Mouse (Mus musculus) kidney, adult 11 months (tissue): ENCODE results near the gene Ten1.
A peak's percentile ranks its signal among the peaks of the same experiment; 100 is the strongest.

Experiments
- DNase-seq: peaks from one replicate; pipeline ENCODE4 v3.0.0; 2022

The Ten1 gene

GRCm38 (mm10) chr11:116197584-116197906 lies 1.1 kb upstream of the Ten1 start:
- DNase-seq = no peak

- no peak for DNase-seq
Observed at GRCm38 (mm10) chr11:116198132-116198531, 523 bp upstream of the Ten1 start.

GRCm38 (mm10) chr11:116201151-116201550 lies 2.5 kb downstream of the Ten1 start:
- DNase-seq = peak; percentile 48

- DNase-seq = no peak
Observed at GRCm38 (mm10) chr11:116203150-116203549, 4.5 kb downstream of the Ten1 start.

- no peak for DNase-seq
Observed at GRCm38 (mm10) chr11:116206678-116207077, 8.0 kb downstream of the Ten1 start.

- no peak for DNase-seq
Observed at GRCm38 (mm10) chr11:116208660-116209059, 10.0 kb downstream of the Ten1 start.

GRCm38 (mm10) chr11:116209257-116209656 lies 10.6 kb downstream of the Ten1 start:
- DNase-seq = peak; percentile 83

- peak; percentile 67 for DNase-seq
Observed at GRCm38 (mm10) chr11:116210696-116211095, 12.0 kb downstream of the Ten1 start.

GRCm38 (mm10) chr11:116212847-116213246 lies 14.2 kb downstream of the Ten1 start:
- no peak for DNase-seq

- DNase-seq = no peak
Observed at GRCm38 (mm10) chr11:116213877-116214510, 15.3 kb downstream of the Ten1 start.

GRCm38 (mm10) chr11:116215181-116215580 lies 16.5 kb downstream of the Ten1 start:
- no peak for DNase-seq

- DNase-seq = no peak
Observed at GRCm38 (mm10) chr11:116215991-116216390, 17.3 kb downstream of the Ten1 start.

- no peak for DNase-seq
Observed at GRCm38 (mm10) chr11:116216549-116216948, 17.9 kb downstream of the Ten1 start.

- peak; percentile 76 for DNase-seq
Observed at GRCm38 (mm10) chr11:116218263-116218662, 19.6 kb downstream of the Ten1 start.

- DNase-seq = peak; percentile 94
Observed at GRCm38 (mm10) chr11:116218737-116219400, 20.2 kb downstream of the Ten1 start.

GRCm38 (mm10) chr11:116219885-116220284 lies 21.2 kb downstream of the Ten1 start:
- DNase-seq = peak; percentile 65

- no peak for DNase-seq
Observed at GRCm38 (mm10) chr11:116221931-116222739, 23.5 kb downstream of the Ten1 start.

- no peak for DNase-seq
Observed at GRCm38 (mm10) chr11:116222740-116223059, 24.0 kb downstream of the Ten1 start.

GRCm38 (mm10) chr11:116226414-116226813 lies 27.8 kb downstream of the Ten1 start:
- peak; percentile 68 for DNase-seq

- DNase-seq = no peak
Observed at GRCm38 (mm10) chr11:116228699-116229098, 30.0 kb downstream of the Ten1 start.

- no peak for DNase-seq
Observed at GRCm38 (mm10) chr11:116232427-116232826, 33.8 kb downstream of the Ten1 start.

GRCm38 (mm10) chr11:116234901-116235300 lies 36.2 kb downstream of the Ten1 start:
- no peak for DNase-seq

- DNase-seq = peak; percentile 98
Observed at GRCm38 (mm10) chr11:116237742-116238395, 39.2 kb downstream of the Ten1 start, which contains the start of gene Evpl. Gene Evpl (minus strand): TSS chr11:116238077.
